Mouse (Mus musculus): ENCODE measurements around the gene Acbd6. TPM values are rescaled to one million over a fixed set of nuclear protein-coding genes. Genes with fewer than 3 reads are reported as not detected.

Gene Acbd6
- polyA plus RNA-seq, 1 experiment from 2014 or later, result 73.5 TPM

GRCm38 (mm10) chr1:155713306-155713705 lies 155.4 kb downstream of the Acbd6 start:
- WGBS, result 62% methylated on average over 2 of the region's 2 CpGs
- H3K9ac ChIP-seq, result no peak overlapping the region
- H3K36me3 ChIP-seq, result no peaks in the 10 kb centered on the region
- ATAC-seq (replicated peaks; ENCODE audit: low FRiP score), result no peak
- 0 out of 2 replicates have a peak, but pooled peaks cover 6% of the 10 kb centered on the region for H3K27me3 ChIP-seq
- H3K4me1 ChIP-seq, result no peaks in the 10 kb centered on the region
- no peaks in the 10 kb centered on the region for H3K9me3 ChIP-seq (replicated peaks)
- H3K4me3 ChIP-seq (replicated peaks), result no peak overlapping the region
- H3K4me2 ChIP-seq, result no peak overlapping the region
- no peak overlapping the region for H3K27ac ChIP-seq

DNA sequence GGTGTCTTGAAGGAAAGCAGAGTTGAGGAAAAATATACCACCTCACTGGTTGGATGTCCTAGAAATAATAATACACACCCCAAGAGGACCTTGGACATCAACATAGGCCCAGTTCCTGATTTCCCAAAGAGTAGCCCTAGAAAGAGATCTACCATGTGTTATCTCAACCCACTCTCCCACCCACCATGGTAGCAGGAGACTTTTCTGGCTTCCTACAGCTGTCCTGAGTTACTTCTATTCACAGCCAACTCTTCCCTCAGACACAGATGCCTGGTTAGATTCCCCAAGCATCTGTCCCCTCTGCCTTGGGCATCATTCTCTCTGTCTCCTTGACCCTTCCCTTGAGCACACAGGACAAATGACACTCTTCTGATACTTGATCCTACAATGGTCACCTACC lies 157.4 kb downstream of the Acbd6 start:
- Histone ChIP-seq H3K4me2 (no peak overlapping the region), H3K4me3 (replicated peaks) (no peak overlapping the region), H3K4me1 (no peaks in the 10 kb centered on the region), H3K36me3 (no peaks in the 10 kb centered on the region), H3K27ac (no peak overlapping the region), H3K9me3 (replicated peaks) (no peaks in the 10 kb centered on the region), H3K9ac (no peak overlapping the region), H3K27me3 (peaks cover 24% of the 10 kb centered on the region)
- no peak for ATAC-seq (replicated peaks; ENCODE audit: low FRiP score)

- H3K27ac ChIP-seq, result no peak overlapping the region
- H3K4me2 ChIP-seq, result no peak overlapping the region
- no peaks in the 10 kb centered on the region for H3K36me3 ChIP-seq
- H3K4me3 ChIP-seq (replicated peaks), result no peak overlapping the region
- no peak for ATAC-seq (replicated peaks; ENCODE audit: low FRiP score)
- H3K9ac ChIP-seq, result no peak overlapping the region
- peaks cover under 1% of the 10 kb centered on the region; the same call in 1 of the 2 replicates for H3K4me1 ChIP-seq
- peaks cover 28% of the 10 kb centered on the region for H3K27me3 ChIP-seq
- WGBS, result 91% methylated on average over 12 of the region's 12 CpGs
- no peaks in the 10 kb centered on the region for H3K9me3 ChIP-seq (replicated peaks)
Measured at GRCm38 (mm10) chr1:155717301-155717700, 159.4 kb downstream of the Acbd6 start.

DNA sequence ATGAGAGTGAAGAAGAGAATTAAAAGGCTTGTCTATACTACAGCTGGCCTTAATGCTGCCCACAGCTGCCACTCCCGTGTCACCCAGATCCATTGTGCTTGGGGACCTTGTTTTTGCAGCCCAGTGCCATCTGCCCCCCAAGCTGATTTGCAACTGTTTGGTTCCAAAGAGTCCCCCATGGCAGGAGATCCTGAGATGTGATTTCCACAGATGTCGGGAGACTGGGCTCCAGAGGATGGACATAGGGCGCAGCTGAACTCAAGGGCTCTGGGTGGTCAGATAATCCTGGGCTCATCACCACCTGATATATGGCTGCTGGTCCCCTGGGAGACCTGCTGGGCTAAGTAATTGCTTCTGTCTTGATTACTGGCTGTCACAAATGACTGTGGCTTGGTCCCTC lies 160.9 kb downstream of the Acbd6 start:
- H3K9me3 ChIP-seq (replicated peaks), result no peaks in the 10 kb centered on the region
- no peaks in the 10 kb centered on the region for H3K36me3 ChIP-seq
- no peak overlapping the region for H3K4me2 ChIP-seq
- no peak overlapping the region for H3K9ac ChIP-seq
- no peak overlapping the region for H3K4me3 ChIP-seq (replicated peaks)
- no peak for ATAC-seq (replicated peaks; ENCODE audit: low FRiP score)
- H3K27ac ChIP-seq, result no peak overlapping the region
- peaks cover 7% of the 10 kb centered on the region for H3K4me1 ChIP-seq
- 67% methylated on average over 3 of the region's 3 CpGs for WGBS
- H3K27me3 ChIP-seq, result peaks cover 41% of the 10 kb centered on the region

DNA sequence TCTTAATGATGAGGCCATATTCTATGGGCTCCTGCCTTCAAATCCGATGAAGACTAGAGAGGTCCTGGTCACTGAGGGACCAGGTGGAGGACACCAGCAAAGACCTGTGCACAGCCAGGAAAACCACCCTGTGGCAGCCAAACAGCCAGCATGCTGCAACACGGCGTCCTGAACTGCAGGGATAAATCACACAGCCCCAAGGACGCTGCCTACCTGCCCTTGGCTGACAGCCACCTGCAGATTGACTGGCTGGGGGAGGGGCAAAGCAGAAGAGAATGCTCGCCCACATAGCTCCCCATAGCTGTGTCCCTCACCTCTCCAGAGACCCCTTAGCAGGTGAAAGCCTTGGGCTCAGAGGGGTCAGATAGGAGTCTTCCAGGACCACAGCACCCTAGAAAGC lies 162.1 kb downstream of the Acbd6 start:
- Histone ChIP-seq H3K9me3 (replicated peaks) (no peaks in the 10 kb centered on the region), H3K27me3 (peaks cover 52% of the 10 kb centered on the region), H3K27ac (no peak overlapping the region), H3K4me2 (no peak overlapping the region), H3K4me1 (peaks cover 7% of the 10 kb centered on the region), H3K9ac (no peak overlapping the region), H3K4me3 (replicated peaks) (no peak overlapping the region), H3K36me3 (no peaks in the 10 kb centered on the region)
- ATAC-seq (replicated peaks; ENCODE audit: low FRiP score), result no peak
- 49% methylated on average over 5 of the region's 5 CpGs for WGBS

- WGBS, result 35% methylated on average over 8 of the region's 8 CpGs
- Histone ChIP-seq H3K27me3 (peaks cover 65% of the 10 kb centered on the region), H3K27ac (no peak overlapping the region), H3K4me1 (peaks cover 7% of the 10 kb centered on the region), H3K36me3 (no peaks in the 10 kb centered on the region), H3K4me3 (replicated peaks) (no peak overlapping the region), H3K9ac (no peak overlapping the region), H3K9me3 (replicated peaks) (no peaks in the 10 kb centered on the region), H3K4me2 (no peak overlapping the region)
- no peak for ATAC-seq (replicated peaks; ENCODE audit: low FRiP score)
Measured at GRCm38 (mm10) chr1:155721443-155721842, 163.5 kb downstream of the Acbd6 start.

DNA sequence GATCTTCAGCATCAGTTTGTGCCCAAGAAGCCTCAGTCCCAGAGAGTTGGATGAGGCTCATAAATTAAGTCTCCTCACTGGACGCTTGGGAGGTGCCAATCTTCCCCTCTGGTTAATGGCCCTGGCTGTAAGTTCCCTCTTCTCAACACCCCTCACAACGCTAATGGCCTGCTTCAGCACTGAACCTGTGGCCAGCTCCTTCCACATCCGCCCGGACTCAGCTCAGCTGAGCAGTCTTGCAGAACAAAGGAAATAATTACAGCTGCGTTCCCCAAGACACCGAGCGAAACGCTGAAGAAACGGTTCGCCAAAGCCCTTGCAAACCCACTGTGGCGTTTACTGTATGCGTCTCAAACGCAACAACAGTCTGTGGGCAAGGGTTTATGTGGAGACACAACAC lies 164.3 kb downstream of the Acbd6 start:
- Histone ChIP-seq H3K27me3 (peaks cover 70% of the 10 kb centered on the region), H3K9me3 (replicated peaks) (no peaks in the 10 kb centered on the region), H3K4me2 (peak overlapping the region; percentile 55), H3K4me3 (replicated peaks) (peak overlapping the region; percentile 20), H3K27ac (no peak overlapping the region), H3K4me1 (peaks cover 7% of the 10 kb centered on the region), H3K36me3 (no peaks in the 10 kb centered on the region), H3K9ac (no peak overlapping the region)
- ATAC-seq (replicated peaks; ENCODE audit: low FRiP score), result peak; percentile 74
- under 1% methylated on average over 13 of the region's 13 CpGs for WGBS

GRCm38 (mm10) chr1:155724301-155724700 lies 166.4 kb downstream of the Acbd6 start:
- H3K27me3 ChIP-seq, result peaks cover 79% of the 10 kb centered on the region

DNA sequence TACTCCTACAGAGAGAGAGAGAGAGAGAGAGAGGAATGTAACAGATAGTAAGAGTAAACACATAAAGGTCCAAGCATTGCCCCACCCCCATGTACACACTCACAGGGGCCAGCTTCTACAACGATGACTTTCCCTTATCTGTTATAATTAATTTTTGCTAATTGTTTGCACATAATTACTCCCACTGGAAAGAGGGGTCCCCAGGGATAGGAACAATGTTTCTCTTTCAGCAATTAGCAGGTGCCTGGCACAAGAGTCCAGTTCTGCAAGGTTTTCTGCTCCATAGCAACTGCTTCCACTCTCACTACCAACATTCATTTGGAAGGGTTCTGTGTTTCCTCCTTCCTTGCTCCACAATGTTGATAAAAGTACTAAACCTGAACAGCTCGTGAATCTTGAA lies 168.0 kb downstream of the Acbd6 start:
- Histone ChIP-seq H3K4me3 (replicated peaks) (no peak overlapping the region), H3K9me3 (replicated peaks) (no peaks in the 10 kb centered on the region), H3K4me1 (peaks cover 7% of the 10 kb centered on the region), H3K4me2 (no peak overlapping the region), H3K27ac (no peak overlapping the region), H3K27me3 (peaks cover 83% of the 10 kb centered on the region), H3K36me3 (no peaks in the 10 kb centered on the region), H3K9ac (no peak overlapping the region)
- no peak for ATAC-seq (replicated peaks; ENCODE audit: low FRiP score)
- WGBS, result 65% methylated on average over 2 of the region's 2 CpGs

More at GRCm38 (mm10) chr1:155724301-155724700, 166.4 kb downstream of the Acbd6 start:
- Histone ChIP-seq H3K4me3 (replicated peaks) (no peak overlapping the region), H3K4me2 (no peak overlapping the region), H3K27ac (no peak overlapping the region), H3K36me3 (no peaks in the 10 kb centered on the region), H3K4me1 (peaks cover 7% of the 10 kb centered on the region), H3K9me3 (replicated peaks) (no peaks in the 10 kb centered on the region), H3K9ac (no peak overlapping the region)
- ATAC-seq (replicated peaks; ENCODE audit: low FRiP score), result no peak
- WGBS, result 83% methylated on average over 3 of the region's 3 CpGs

DNA sequence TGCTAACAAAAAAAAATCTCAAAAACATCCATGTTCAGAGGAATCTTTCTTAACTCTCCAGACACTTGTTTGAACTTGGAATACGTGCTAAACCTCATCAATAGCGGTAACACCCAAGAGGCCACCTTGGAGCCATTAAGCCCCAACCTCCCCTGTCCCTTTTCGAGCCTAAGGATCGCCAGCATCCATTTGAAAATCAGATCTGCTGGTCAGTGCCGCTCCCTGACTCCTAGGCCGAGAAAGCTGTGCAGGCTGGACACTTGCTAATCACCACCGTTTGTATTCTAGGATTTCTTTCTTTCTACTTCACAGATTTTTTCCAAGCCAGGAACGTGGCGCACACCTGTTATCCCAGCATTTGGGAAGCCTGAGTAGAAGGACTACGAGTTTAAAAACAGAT lies 169.9 kb downstream of the Acbd6 start:
- Histone ChIP-seq H3K27me3 (peaks cover 96% of the 10 kb centered on the region), H3K4me3 (replicated peaks) (no peak overlapping the region), H3K9ac (no peak overlapping the region), H3K27ac (no peak overlapping the region), H3K36me3 (no peaks in the 10 kb centered on the region), H3K4me2 (no peak overlapping the region), H3K9me3 (replicated peaks) (no peaks in the 10 kb centered on the region), H3K4me1 (peaks cover 3% of the 10 kb centered on the region)
- WGBS, result 21% methylated on average over 10 of the region's 10 CpGs
- ATAC-seq (replicated peaks; ENCODE audit: low FRiP score), result no peak

DNA sequence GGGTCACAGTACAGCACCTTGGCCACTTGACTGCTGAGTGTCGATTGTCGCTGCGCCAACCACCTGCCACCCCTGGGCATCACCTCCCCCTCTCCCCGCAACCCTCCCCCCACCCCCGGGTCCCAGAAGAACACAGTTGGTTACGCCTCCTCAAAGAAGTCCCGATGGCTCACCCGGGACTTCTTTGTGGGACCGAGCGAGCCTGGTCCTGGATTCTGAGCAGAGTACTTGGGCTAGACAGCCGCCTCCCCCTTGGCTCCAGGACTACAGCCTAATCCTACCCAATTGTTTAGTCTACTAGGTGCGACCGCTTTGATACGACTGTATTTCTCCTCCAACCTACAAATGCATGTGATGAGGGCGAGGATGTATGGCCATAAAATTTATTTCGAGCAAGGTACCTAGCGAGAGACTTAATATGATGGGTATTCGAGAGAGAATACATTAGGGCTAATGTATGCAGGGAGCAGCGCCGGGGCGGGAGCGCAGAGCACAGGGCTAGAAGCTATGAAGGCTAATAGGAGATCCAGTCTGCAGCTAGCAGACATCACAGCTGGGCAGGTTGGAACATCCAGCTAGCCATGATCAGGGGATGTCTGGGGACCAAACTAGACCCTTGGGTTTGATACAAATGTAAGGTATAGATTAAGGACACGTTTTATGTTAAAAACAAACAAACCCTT lies 171.3 kb downstream of the Acbd6 start:
- no peaks in the 10 kb centered on the region for H3K4me1 ChIP-seq
- H3K27me3 ChIP-seq, result peaks cover 96% of the 10 kb centered on the region

GRCm38 (mm10) chr1:155731156-155731555 lies 173.2 kb downstream of the Acbd6 start:
- no peak for ATAC-seq (replicated peaks; ENCODE audit: low FRiP score)
- Histone ChIP-seq H3K4me3 (replicated peaks) (no peak overlapping the region), H3K27ac (no peak overlapping the region), H3K27me3 (peaks cover 97% of the 10 kb centered on the region), H3K4me2 (no peak overlapping the region), H3K4me1 (no peaks in the 10 kb centered on the region), H3K9me3 (replicated peaks) (no peaks in the 10 kb centered on the region), H3K9ac (no peak overlapping the region), H3K36me3 (no peaks in the 10 kb centered on the region)
- WGBS, result 0% methylated on average over 2 of the region's 2 CpGs

More for the DNA sequence above, 171.3 kb downstream of the Acbd6 start:
- Histone ChIP-seq H3K4me2 (no peak overlapping the region), H3K9ac (no peak overlapping the region), H3K4me3 (replicated peaks) (no peak overlapping the region), H3K27ac (no peak overlapping the region), H3K36me3 (no peaks in the 10 kb centered on the region), H3K9me3 (replicated peaks) (no peaks in the 10 kb centered on the region)
- WGBS, result under 1% methylated on average over 23 of the region's 23 CpGs
- no peak for ATAC-seq (replicated peaks; ENCODE audit: low FRiP score)
